In the genomic region with DNA sequence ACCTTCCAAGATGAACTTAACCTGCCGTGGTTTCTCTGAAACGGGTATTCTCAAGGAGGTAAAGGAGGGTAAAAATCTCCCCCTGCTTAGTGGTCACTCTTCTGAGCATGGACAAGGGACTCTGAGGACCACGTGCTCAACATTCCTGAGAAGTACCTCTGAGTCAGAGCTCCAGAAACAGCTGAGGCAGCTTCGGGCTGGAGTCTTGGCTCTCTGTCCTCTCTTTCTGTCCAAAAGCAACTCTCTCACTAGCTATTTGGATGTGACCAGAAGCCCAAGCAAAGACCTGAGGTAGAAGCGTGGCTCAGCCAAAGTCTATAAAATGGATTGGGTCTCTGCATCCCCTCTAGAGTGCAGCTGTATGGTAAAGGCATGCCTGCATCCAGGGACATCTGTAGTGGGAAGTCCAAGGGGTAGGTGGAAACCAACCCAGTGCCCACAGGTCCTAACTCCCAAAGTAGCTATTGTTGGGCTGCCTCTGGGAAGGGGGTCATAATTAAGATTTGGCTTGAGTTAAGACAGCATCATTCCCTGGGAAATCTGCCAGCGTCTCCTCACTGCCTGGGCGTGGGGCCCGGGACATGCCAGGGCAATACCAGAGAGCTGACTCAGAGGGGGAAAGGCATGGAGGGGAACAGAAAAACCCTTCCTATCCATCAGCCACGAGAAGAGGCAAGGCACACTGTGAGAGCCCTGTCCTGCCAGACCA, we compare ENCODE assay signal across 7 mouse cellular contexts. TPM values are rescaled to one million over a fixed set of nuclear protein-coding genes. Genes with fewer than 3 reads are reported as not detected.
A peak's percentile ranks its signal among the peaks of the same experiment; 100 is the strongest.
DNase-seq lines count a peak whose midpoint lies in the region; ATAC-seq and TF ChIP-seq lines count a peak whose summit lies in the region.

No protein-coding gene starts in this region.

- no peaks in the 10 kb centered on the region for H3K36me3 ChIP-seq in kidney, embryonic 14.5 days (ENCODE audit: control insufficient read depth, insufficient read depth, low read length)
- H3K36me3 ChIP-seq in lung, embryonic 15.5 days, result no peaks in the 10 kb centered on the region
- no peaks in the 10 kb centered on the region for H3K36me3 ChIP-seq in stomach, postnatal 0 days (ENCODE audit: control insufficient read depth, insufficient read depth, low read length)

- no peak; the same call in 1 of the 2 replicates for ATAC-seq in kidney, embryonic 14.5 days (ENCODE audit: low FRiP score, low TSS enrichment)
- peak; percentile 75; the same call in 1 of the 2 replicates for ATAC-seq in lung, embryonic 15.5 days (ENCODE audit: borderline replicate concordance, extremely low read depth, low FRiP score, low TSS enrichment)
- ATAC-seq in stomach, postnatal 0 days (ENCODE audit: low FRiP score, low TSS enrichment), result peak; percentile 73

- TF ChIP-seq CTCF in stomach, postnatal 0 days (IDR thresholded peaks at IDR 0.05; ENCODE audit: low read depth), result no peak

- H3K4me2 ChIP-seq in kidney, embryonic 14.5 days (replicated peaks; ENCODE audit: low read depth, low read length), result no peak overlapping the region
- no peak overlapping the region for H3K4me2 ChIP-seq in lung, embryonic 15.5 days
- H3K4me2 ChIP-seq in stomach, postnatal 0 days (replicated peaks; ENCODE audit: low read depth), result no peak overlapping the region; the same call in none of the 2 replicates

- H3K4me1 ChIP-seq in kidney, embryonic 14.5 days (ENCODE audit: control insufficient read depth, insufficient read depth, low read length), result no peaks in the 10 kb centered on the region
- peaks cover 36% of the 10 kb centered on the region for H3K4me1 ChIP-seq in lung, embryonic 15.5 days
- H3K4me1 ChIP-seq in stomach, postnatal 0 days (replicated peaks; ENCODE audit: control insufficient read depth, insufficient read depth), result peaks cover 12% of the 10 kb centered on the region; the same call in 1 of the 2 replicates

- intact Hi-C loops in gastrocnemius, postnatal 14 days (cut with DNase I; ENCODE audit: low total_unique reads), result loop anchor here (2.0 to 10.0 kb wide), 2 partner anchors 66 to 190 kb away; no protein-coding TSS in a partner anchor

- H3K4me3 ChIP-seq in kidney, embryonic 14.5 days (ENCODE audit: low read length), result no peak overlapping the region
- H3K4me3 ChIP-seq in lung, embryonic 15.5 days, result no peak overlapping the region
- no peak overlapping the region for H3K4me3 ChIP-seq in stomach, postnatal 0 days (ENCODE audit: low read depth, low read length)

- no peaks in the 10 kb centered on the region for H3K9me3 ChIP-seq in kidney, embryonic 14.5 days (ENCODE audit: control insufficient read depth, low read length)
- no peaks in the 10 kb centered on the region for H3K9me3 ChIP-seq in lung, embryonic 15.5 days
- H3K9me3 ChIP-seq in stomach, postnatal 0 days (ENCODE audit: control insufficient read depth, low read length), result no peaks in the 10 kb centered on the region

- WGBS in kidney, embryonic 14.5 days, result 70% methylated on average over 9 of the region's 9 CpGs
- 26% methylated on average over 8 of the region's 9 CpGs for WGBS in lung, embryonic 15.5 days
- WGBS in stomach, postnatal 0 days, result 23% methylated on average over 9 of the region's 9 CpGs

- H3K27ac ChIP-seq in kidney, embryonic 14.5 days (ENCODE audit: low read depth, low read length), result peak overlapping the region; percentile 24; the same call in 1 of the 2 replicates
- peak overlapping the region; percentile 80 for H3K27ac ChIP-seq in lung, embryonic 15.5 days
- peak overlapping the region; percentile 94 for H3K27ac ChIP-seq in stomach, postnatal 0 days (replicated peaks)

- H3K9ac ChIP-seq in kidney, embryonic 14.5 days (ENCODE audit: low read depth, low read length), result no peak overlapping the region
- H3K9ac ChIP-seq in lung, embryonic 15.5 days, result no peak overlapping the region
- 0 out of 2 replicates have a peak overlapping the region, but pooled peaks have one; percentile 18 for H3K9ac ChIP-seq in stomach, postnatal 0 days (ENCODE audit: low read length)

- peak; percentile 98 for DNase-seq in NIH3T3 (ENCODE audit: low read depth)
- DNase-seq in adrenal gland, postnatal 14 days, result peak; percentile 94
- DNase-seq in gastrocnemius, postnatal 14 days, result peak; percentile 86
- peak; percentile 65 for DNase-seq in stomach, postnatal 0 days (ENCODE audit: low spot score)
- DNase-seq in c-Kit-positive CD71-positive TER-119-positive erythroid progenitor cells, embryonic 14.5 days (ENCODE audit: low spot score), result no peak

- peak; percentile 65 for TF ChIP-seq EP300 in stomach, postnatal 0 days (optimal IDR thresholded peaks at IDR 0.05)

- no peaks in the 10 kb centered on the region for H3K27me3 ChIP-seq in kidney, embryonic 14.5 days (ENCODE audit: control insufficient read depth, insufficient read depth, low read length)
- H3K27me3 ChIP-seq in lung, embryonic 15.5 days, result no peaks in the 10 kb centered on the region
- no peaks in the 10 kb centered on the region for H3K27me3 ChIP-seq in stomach, postnatal 0 days (ENCODE audit: control insufficient read depth, insufficient read depth, low read length)

RNA-seq across cellular contexts. Expression of a gene that starts 11.2 kb away (rescaled TPM):
- 44.5 and 45.6 TPM in 2 replicates for total RNA-seq in adrenal gland, postnatal 14 days (2021)
- total RNA-seq in gastrocnemius, postnatal 14 days (2021), result 100 to 1,000 TPM; 114 to 117 TPM
- 33.6 and 50.2 TPM in 2 replicates for polyA plus RNA-seq in kidney, embryonic 14.5 days (2014; fragmentation: Nextera tagmentation; extraction: Ambion mirVana)
- 40.8 and 41.2 TPM in 2 replicates for polyA plus RNA-seq in lung, embryonic 15.5 days (2015; fragmentation: Nextera tagmentation; extraction: Ambion mirVana)
- 35.0 and 38.6 TPM in 2 replicates for polyA plus RNA-seq in stomach, postnatal 0 days (2015; fragmentation: Nextera tagmentation; extraction: Ambion mirVana)

RNA-seq across cellular contexts. Expression of a gene that starts 31.3 kb away (rescaled TPM):
- total RNA-seq in adrenal gland, postnatal 14 days (2021), result 26.3 and 60.1 TPM in 2 replicates
- total RNA-seq in gastrocnemius, postnatal 14 days (2021), result 10 to 100 TPM; 29.4 to 31.5 TPM
- polyA plus RNA-seq in kidney, embryonic 14.5 days (2014; fragmentation: Nextera tagmentation; extraction: Ambion mirVana), result 3.7 and 4.2 TPM in 2 replicates
- polyA plus RNA-seq in lung, embryonic 15.5 days (2015; fragmentation: Nextera tagmentation; extraction: Ambion mirVana), result 0.86 and 1.2 TPM in 2 replicates
- 2.1 and 3.1 TPM in 2 replicates for polyA plus RNA-seq in stomach, postnatal 0 days (2015; fragmentation: Nextera tagmentation; extraction: Ambion mirVana)

Comparison
In these comparisons a context has a peak if more than half of its experiments do, and no peak if none do; other contexts are left out.
1. H3K27ac ChIP-seq: peak in every context shown above with its lines; median percentile 94 in stomach, postnatal 0 days; 80 in lung, embryonic 15.5 days; 24 in kidney, embryonic 14.5 days.